Mouse (Mus musculus) liver, postnatal 0 days (tissue): ENCODE results near the gene Htra1.

Experiments used
- CTCF ChIP-seq: sonication (generic); IDR thresholded peaks from 2 replicates; pipeline ENCODE4 v1.5.1; 2016; ENCODE audit warnings: antibody characterized with exemption, low read depth
- EP300 ChIP-seq: IDR thresholded peaks from 2 replicates; pipeline ENCODE4 v1.6.1; 2016; ENCODE audit warnings: antibody characterized with exemption, low read depth, mild to moderate bottlenecking

GRCm38 (mm10) chr7:130993907-130994306 lies 58.0 kb downstream of the Htra1 start:
- TF ChIP-seq CTCF, result peak; percentile 64
- no peak for TF ChIP-seq EP300
